Mouse (Mus musculus) stomach, embryonic 15.5 days (tissue): ENCODE results near the gene Tia1. TPM values are rescaled to one million over a fixed set of nuclear protein-coding genes. Genes with fewer than 3 reads are reported as not detected.

Source experiments
- ATAC-seq: fragments of 200-750 bp; cut with Nextera tagmentation; 2 replicates; pipeline ENCODE4 v1.8.0; 2017; ENCODE audit warnings: low read depth, moderate number of reproducible peaks, moderate TSS enrichment; ENCODE audit not compliant: insufficient read depth, low FRiP score
- H3K27ac ChIP-seq: fragments of 300-500 bp; sonication (generic); 2 replicates; pipeline ENCODE4 v1.5.1; 2015; ENCODE audit warnings: mild to moderate bottlenecking, inconsistent platforms
- H3K27me3 ChIP-seq: fragments of 300-500 bp; sonication (generic); replicated peaks from 2 replicates; pipeline ENCODE4 v1.6.1; 2015; ENCODE audit warnings: inconsistent platforms
- H3K36me3 ChIP-seq: fragments of 300-500 bp; sonication (generic); 2 replicates; pipeline ENCODE4 v1.6.1; 2015; ENCODE audit warnings: inconsistent platforms
- H3K4me1 ChIP-seq: fragments of 300-500 bp; sonication (generic); 2 replicates; pipeline ENCODE4 v1.6.1; 2015; ENCODE audit warnings: inconsistent platforms
- H3K4me2 ChIP-seq: fragments of 300-500 bp; sonication (generic); 2 replicates; pipeline ENCODE4 v1.6.1; 2015; ENCODE audit warnings: mild to moderate bottlenecking, inconsistent platforms
- H3K4me3 ChIP-seq: fragments of 300-500 bp; sonication (generic); replicated peaks from 2 replicates; pipeline ENCODE4 v1.5.1; 2015; ENCODE audit warnings: inconsistent platforms
- H3K9ac ChIP-seq: fragments of 300-500 bp; sonication (generic); 2 replicates; pipeline ENCODE4 v1.6.1; 2015; ENCODE audit warnings: inconsistent platforms
- H3K9me3 ChIP-seq: fragments of 300-500 bp; sonication (generic); 2 replicates; pipeline ENCODE4 v1.6.1; 2016; ENCODE audit warnings: inconsistent platforms
- WGBS: fragments of 180-500 bp; shearing (Covaris S2); methylation state at CpG from one replicate; pipeline ENCODE4 v1.1.7; 2015; 5-methylcytosine and 5-hydroxymethylcytosine counted together
- polyA plus RNA-seq: library from polyadenylated mRNA; unstranded; fragments of >200 nt; fragmentation: Nextera tagmentation; extraction: Ambion mirVana; gene quantifications from 2 replicates; pipeline ENCODE4 v1.2.1, GENCODE M21; 2015

Tia1 gene
- polyA plus RNA-seq, 1 experiment from 2014 or later: 158 TPM

DNA sequence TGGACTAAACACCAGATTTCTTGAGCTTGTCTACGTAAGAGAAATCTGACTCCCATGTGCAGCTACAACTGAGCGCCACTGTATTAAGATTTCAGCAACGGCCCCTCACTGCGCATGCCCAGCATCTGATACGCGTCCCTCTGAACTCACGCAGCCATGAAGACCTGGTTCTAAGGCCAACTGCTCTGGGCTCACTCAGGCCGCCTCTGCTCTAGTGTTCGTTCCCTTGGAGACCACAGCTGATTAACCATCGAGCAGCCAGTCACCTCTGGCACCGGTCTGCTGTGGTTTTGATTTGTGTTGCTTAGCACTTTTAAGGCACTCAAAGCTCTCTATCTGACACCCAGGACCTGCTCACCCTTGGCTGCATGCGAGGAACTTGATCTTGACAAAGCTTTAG, 16.7 kb upstream of the Tia1 start:
- no peak overlapping the region for H3K4me2 ChIP-seq
- ATAC-seq: no peak
- H3K9ac ChIP-seq: no peak overlapping the region
- H3K9me3 ChIP-seq: no peaks in the 10 kb centered on the region
- no peaks in the 10 kb centered on the region for H3K27me3 ChIP-seq
- no peaks in the 10 kb centered on the region for H3K4me1 ChIP-seq
- H3K36me3 ChIP-seq: peaks cover 45% of the 10 kb centered on the region
- no peak overlapping the region for H3K27ac ChIP-seq
- H3K4me3 ChIP-seq: no peak overlapping the region
- 85% methylated on average over 12 of the region's 12 CpGs for WGBS

DNA sequence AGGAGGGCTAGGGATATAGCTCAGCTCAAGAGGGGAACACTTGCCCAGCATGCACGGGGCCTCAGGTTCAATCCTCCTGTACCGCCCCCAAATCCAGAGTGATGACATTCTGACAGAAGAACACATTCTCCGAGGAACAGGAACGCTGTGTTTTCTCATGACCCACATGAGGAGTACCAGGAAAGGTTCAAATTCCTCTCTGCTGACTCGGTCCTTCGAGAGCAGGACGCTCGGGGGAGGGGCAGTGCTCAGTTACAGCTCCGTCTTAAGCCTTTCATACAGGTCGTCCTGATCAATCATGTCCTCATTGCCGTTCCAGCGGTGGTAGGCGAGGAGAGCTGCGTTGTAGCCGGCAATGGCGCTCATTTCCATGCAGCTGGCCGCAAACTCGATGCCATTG, 15.6 kb upstream of the Tia1 start:
- Histone ChIP-seq H3K4me2 (no peak overlapping the region), H3K27ac (no peak overlapping the region), H3K36me3 (peaks cover 47% of the 10 kb centered on the region), H3K4me3 (no peak overlapping the region), H3K4me1 (no peaks in the 10 kb centered on the region), H3K27me3 (no peaks in the 10 kb centered on the region), H3K9me3 (no peaks in the 10 kb centered on the region), H3K9ac (no peak overlapping the region)
- WGBS: 72% methylated on average over 18 of the region's 18 CpGs
- no peak for ATAC-seq

DNA sequence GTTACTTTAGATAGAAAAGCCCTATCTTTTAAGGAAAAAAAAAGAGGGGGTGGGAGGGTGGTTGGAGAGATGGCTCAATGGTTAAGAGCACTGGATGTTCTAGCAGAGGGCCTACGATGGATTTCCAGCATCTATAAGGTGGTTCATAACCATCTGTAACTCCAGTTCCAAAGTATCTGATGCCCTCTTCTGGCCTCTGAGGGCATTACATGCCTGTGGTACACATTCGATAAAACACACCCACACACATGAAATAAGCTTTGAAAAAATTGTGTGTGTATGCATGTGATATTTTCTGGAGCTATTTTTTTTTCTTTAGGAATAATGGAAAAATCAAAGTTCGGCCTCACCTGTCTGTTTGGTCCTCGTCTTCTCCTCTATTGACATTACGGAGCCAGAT, 12.7 kb upstream of the Tia1 start:
- Histone ChIP-seq H3K4me1 (peaks cover 3% of the 10 kb centered on the region), H3K27me3 (no peaks in the 10 kb centered on the region), H3K9me3 (no peaks in the 10 kb centered on the region), H3K4me3 (no peak overlapping the region), H3K9ac (no peak overlapping the region), H3K36me3 (peaks cover 55% of the 10 kb centered on the region), H3K4me2 (no peak overlapping the region), H3K27ac (no peak overlapping the region)
- no peak for ATAC-seq
- WGBS: 97% methylated on average over 5 of the region's 5 CpGs

DNA sequence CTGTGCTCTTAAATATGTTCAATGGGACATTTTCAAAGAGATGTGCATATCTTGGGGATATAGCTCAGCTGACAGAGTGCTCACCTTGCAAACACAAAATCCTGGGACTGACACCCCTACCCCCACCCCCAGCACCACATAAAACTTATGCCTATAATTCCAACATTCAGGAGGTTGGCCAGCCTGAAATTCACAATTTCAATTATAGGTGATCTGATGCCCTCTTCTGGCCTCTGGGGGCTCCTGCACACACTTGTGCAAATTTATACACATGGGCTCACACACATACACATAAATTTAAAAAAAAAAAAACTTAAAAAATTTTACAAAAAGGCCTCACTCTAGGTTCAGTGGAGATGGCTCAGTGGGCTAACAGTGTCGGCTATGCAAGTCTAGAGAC, 10.8 kb upstream of the Tia1 start:
- H3K4me3 ChIP-seq: no peak overlapping the region
- no peak overlapping the region for H3K9ac ChIP-seq
- no peak overlapping the region for H3K4me2 ChIP-seq
- no peak overlapping the region for H3K27ac ChIP-seq
- H3K4me1 ChIP-seq: peaks cover 7% of the 10 kb centered on the region
- H3K36me3 ChIP-seq: peaks cover 46% of the 10 kb centered on the region
- H3K27me3 ChIP-seq: no peaks in the 10 kb centered on the region
- 88% methylated on average over 1 of the region's 1 CpGs for WGBS
- H3K9me3 ChIP-seq: no peaks in the 10 kb centered on the region
- ATAC-seq: no peak

DNA sequence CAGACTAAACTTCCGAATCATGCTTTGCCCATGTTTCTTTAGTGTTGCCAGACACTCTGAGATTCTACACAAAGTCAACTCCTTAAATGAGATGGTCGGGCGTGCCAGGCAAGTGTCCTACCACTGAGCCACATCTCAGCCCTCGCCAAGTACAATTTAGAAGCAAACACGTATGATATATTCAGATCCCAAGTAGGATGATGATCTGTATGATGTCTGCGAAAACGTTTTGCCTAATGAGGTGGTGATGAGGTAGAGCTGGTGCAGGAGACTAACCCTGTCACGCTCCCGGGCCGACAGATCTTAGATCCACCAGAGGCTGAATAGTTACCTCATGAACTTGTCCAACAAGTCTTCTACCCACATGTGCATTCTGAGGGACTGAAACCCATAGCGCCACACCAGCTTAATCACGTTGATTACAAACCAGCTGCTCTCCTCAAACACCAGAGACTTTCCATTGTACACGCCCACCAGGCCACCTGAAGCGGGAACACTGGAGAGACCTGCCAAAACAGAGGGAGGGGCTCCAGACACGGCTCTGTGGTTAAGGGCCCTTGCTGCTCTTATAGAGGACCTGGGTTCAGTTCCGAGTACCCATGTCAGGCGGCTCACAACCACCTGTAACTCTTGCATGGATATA, 9.8 kb upstream of the Tia1 start:
- peaks cover 37% of the 10 kb centered on the region for H3K36me3 ChIP-seq
- ATAC-seq: no peak
- no peak overlapping the region for H3K4me3 ChIP-seq
- H3K27me3 ChIP-seq: no peaks in the 10 kb centered on the region
- peaks cover 7% of the 10 kb centered on the region for H3K4me1 ChIP-seq
- no peak overlapping the region for H3K9ac ChIP-seq
- no peaks in the 10 kb centered on the region for H3K9me3 ChIP-seq
- H3K27ac ChIP-seq: no peak overlapping the region
- WGBS: 78% methylated on average over 17 of the region's 17 CpGs
- peak overlapping the region; percentile 6; the same call in 1 of the 2 replicates for H3K4me2 ChIP-seq

DNA sequence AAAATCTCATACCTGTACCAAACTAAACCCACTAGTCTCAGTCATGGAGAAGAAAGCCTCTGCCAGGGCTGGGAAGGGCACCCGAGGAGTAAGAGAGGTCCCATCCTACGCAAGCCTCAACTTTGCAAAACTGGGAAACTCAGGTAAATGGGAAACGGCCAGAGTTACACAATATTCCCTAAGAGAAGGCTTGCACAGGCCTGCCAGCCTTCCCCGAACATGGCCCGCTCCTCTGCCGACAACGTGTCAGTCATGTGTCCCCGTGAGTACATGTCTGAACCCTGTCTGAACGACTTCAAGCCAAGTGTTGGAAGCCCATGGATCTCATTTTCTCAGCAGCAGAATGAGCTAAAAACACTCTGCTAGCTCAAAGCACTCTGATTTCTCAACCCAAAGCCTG, 9.0 kb upstream of the Tia1 start:
- Histone ChIP-seq H3K27me3 (no peaks in the 10 kb centered on the region), H3K4me1 (peaks cover 7% of the 10 kb centered on the region), H3K9me3 (no peaks in the 10 kb centered on the region), H3K36me3 (peaks cover 33% of the 10 kb centered on the region), H3K4me3 (peak overlapping the region; percentile 89; the same call in 1 of the 2 replicates), H3K4me2 (peak overlapping the region; percentile 81), H3K9ac (no peak overlapping the region), H3K27ac (peak overlapping the region; percentile 27; the same call in 1 of the 2 replicates)
- WGBS: 81% methylated on average over 9 of the region's 9 CpGs
- no peak for ATAC-seq

DNA sequence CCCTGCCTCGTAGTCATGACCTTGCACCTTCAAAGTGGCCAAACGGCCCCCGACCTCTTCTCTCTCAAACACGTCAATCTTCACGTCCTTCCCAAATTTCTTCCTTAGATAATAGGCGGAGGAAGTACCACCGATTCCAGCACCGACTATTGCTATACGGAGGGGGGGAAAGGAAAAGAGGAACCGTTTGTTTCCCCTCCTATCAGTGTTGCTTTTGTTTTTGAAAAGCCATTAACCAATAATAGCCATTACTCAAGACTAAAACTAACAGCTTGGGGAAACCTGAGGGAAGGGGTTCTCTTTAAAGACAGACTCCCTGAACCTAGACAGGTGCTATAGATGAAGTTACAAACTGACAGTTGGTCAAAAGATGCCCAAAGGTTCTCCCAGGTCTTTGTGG, 8.1 kb upstream of the Tia1 start:
- Histone ChIP-seq H3K4me3 (peak overlapping the region; percentile 89), H3K9me3 (no peaks in the 10 kb centered on the region), H3K9ac (no peak overlapping the region), H3K4me1 (peaks cover 7% of the 10 kb centered on the region), H3K4me2 (peak overlapping the region; percentile 81), H3K27ac (peak overlapping the region; percentile 94; the same call in 1 of the 2 replicates), H3K36me3 (peaks cover 24% of the 10 kb centered on the region), H3K27me3 (no peaks in the 10 kb centered on the region)
- 17% methylated on average over 10 of the region's 10 CpGs for WGBS
- ATAC-seq: no peak

DNA sequence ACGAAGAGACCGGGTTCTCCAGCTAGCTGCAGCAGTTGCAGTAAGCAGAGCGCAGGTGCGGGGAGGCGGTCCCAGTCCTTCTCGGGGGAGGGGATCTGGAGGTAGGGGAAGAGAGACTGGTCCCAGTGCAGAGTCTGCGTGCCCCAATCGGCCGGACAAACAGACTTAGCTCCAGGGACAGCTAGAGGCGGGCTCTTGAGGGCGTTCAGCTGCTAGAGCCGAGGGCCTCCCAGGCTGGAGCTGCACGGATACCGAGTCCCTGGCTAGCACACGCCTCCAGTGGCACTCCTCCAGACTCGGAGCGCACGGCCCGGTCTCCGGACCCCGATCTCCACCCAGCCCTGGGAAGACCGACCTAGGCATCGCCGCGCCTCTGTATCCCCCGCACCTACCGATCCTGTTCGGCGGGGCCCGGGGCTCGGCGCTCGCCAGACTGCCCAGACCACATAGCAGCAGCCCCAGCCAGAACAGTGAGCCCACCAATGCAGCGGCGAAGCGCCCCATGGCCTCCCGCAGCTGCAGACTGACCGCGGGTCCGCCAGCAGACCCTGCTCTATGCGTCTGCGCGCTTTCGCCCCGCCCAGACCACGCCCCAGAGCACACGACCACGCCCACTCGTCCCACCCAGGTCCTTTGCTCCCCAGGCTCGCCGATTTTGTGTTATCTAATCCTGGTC, 7.3 kb upstream of the Tia1 start, which contains the start of gene Pcyox1:
Gene Pcyox1, minus strand, starts transcription at position 574 of the 676 bp plus-strand sequence.
- WGBS: under 1% methylated on average over 51 of the region's 51 CpGs
- Histone ChIP-seq H3K27ac (peak within 1 kb of the TSS; percentile 94), H3K27me3 (no peaks in the 10 kb centered on the region), H3K4me2 (peak within 1 kb of the TSS; percentile 81), H3K36me3 (peaks cover 16% of the 10 kb centered on the region), H3K4me1 (peaks cover 7% of the 10 kb centered on the region), H3K9me3 (no peaks in the 10 kb centered on the region), H3K9ac (peak within 1 kb of the TSS; percentile 75), H3K4me3 (peak within 1 kb of the TSS; percentile 89)
- peak; percentile 92 for ATAC-seq

DNA sequence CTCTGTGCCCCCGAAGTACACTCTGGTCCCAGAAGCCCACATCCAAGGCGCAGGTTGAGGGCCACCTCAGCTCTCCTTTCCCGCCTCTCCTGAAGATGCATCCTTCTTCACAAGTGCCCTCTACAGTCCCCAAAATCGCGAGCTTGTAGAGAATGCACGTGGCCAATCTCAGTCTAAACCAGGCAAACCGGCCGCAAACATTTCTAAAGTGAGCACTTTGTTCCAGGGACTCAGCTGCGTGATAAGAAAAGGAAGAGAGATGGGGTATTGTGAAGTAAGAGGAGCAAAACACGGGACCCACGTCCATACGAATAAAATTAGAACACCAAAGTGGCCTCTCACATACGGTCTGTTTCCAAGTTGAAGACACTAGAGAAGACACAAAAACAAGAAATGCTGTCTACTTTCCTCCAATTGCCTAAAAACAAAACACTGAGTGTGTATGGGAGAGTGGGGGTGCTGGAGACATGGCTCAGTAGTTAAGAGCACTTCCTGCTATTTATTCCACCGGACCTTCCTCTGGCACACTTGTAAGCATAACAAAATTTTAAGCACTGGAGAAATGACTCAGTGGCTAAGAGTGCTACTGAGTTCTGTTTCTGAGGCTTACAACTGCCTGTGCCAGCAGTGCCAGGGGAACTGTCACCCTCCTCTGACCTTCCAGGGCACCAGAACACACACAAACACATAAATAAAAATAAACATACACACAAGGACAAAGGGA, 6.6 kb upstream of the Tia1 start:
- ATAC-seq: peak; percentile 8; the same call in 1 of the 2 replicates
- Histone ChIP-seq H3K27ac (peak overlapping the region; percentile 76), H3K4me2 (peak overlapping the region; percentile 81), H3K27me3 (no peaks in the 10 kb centered on the region), H3K4me1 (peaks cover 7% of the 10 kb centered on the region), H3K9me3 (no peaks in the 10 kb centered on the region), H3K4me3 (peak overlapping the region; percentile 89), H3K36me3 (0 out of 2 replicates have a peak, but pooled peaks cover 9% of the 10 kb centered on the region), H3K9ac (peak overlapping the region; percentile 75; the same call in 1 of the 2 replicates)
- WGBS: 5% methylated on average over 14 of the region's 14 CpGs

DNA sequence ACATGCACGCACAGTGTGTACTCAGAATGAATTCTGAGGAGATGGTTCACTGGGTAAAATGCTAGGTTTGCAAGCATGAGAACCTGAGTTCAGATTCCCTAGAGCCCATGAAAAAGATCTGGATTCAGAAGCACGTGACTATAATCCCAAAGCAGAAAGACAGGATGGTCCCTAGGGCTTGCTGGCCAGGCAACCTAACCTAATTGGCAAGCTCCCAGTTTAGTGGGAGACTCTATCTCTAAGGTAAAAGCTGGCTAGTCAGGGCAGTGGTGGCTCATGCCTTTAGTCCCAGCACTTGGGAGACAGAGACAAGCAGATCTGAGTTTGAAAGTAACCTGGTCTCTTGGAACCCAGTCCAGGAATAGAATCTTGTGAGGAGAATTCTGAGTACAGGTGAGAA, 5.0 kb upstream of the Tia1 start:
- no peaks in the 10 kb centered on the region for H3K27me3 ChIP-seq
- WGBS: 79% methylated on average over 2 of the region's 2 CpGs
- H3K4me2 ChIP-seq: no peak overlapping the region
- no peak overlapping the region for H3K9ac ChIP-seq
- no peak for ATAC-seq
- H3K4me1 ChIP-seq: peaks cover 7% of the 10 kb centered on the region
- no peaks in the 10 kb centered on the region for H3K9me3 ChIP-seq
- H3K27ac ChIP-seq: no peak overlapping the region
- H3K36me3 ChIP-seq: 0 out of 2 replicates have a peak, but pooled peaks cover 3% of the 10 kb centered on the region
- H3K4me3 ChIP-seq: no peak overlapping the region

DNA sequence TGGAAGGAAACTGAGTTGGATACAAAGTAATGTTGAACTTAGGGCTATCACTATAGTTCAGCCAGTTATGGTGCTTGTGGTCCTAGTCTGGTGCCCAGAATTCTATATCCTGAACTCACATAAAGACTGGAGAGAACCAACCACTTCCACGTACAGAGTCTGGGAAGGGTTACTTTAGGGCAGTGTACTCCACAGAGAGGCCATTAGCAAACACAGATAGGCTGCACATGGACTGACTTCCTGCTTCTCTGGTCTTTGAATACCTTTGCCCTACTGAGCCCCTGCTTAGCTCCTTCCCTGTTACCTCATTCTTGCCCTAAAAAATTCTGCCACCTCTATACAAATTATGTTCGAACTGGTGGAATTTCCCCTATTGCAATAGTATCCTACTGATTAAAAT, 4.0 kb upstream of the Tia1 start:
- H3K9ac ChIP-seq: no peak overlapping the region
- H3K27ac ChIP-seq: no peak overlapping the region
- H3K4me1 ChIP-seq: peaks cover 4% of the 10 kb centered on the region
- no peaks in the 10 kb centered on the region for H3K27me3 ChIP-seq
- H3K4me2 ChIP-seq: no peak overlapping the region
- H3K4me3 ChIP-seq: no peak overlapping the region
- H3K9me3 ChIP-seq: no peaks in the 10 kb centered on the region
- 68% methylated on average over 2 of the region's 2 CpGs for WGBS
- no peaks in the 10 kb centered on the region for H3K36me3 ChIP-seq
- no peak for ATAC-seq

DNA sequence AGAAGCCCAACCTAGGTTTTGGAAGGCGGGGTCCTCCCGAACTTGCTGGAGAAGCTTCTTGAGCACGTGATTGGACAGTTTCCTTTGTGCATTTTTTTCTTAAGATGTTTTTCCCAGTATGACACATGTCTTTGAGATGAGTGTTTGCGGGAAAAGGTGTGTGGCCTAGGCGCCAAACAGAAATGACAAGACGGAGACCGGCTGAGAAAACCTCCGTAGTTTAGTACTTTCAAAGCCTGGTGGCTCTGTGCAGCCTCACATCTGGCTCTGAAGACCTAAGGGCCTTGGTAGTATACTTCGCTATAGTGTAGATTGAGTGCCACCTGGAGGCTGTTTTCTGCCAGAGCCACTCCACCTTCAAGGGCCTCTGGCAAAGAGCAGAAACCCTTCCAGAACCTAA, 3.0 kb upstream of the Tia1 start:
- Histone ChIP-seq H3K36me3 (no peaks in the 10 kb centered on the region), H3K9ac (no peak overlapping the region), H3K27me3 (no peaks in the 10 kb centered on the region), H3K27ac (peak overlapping the region; percentile 16; the same call in 1 of the 2 replicates), H3K4me3 (peak overlapping the region; percentile 19; the same call in 1 of the 2 replicates), H3K4me1 (peaks cover 4% of the 10 kb centered on the region; the same call in 1 of the 2 replicates), H3K4me2 (peak overlapping the region; percentile 44), H3K9me3 (no peaks in the 10 kb centered on the region)
- 2% methylated on average over 9 of the region's 9 CpGs for WGBS
- ATAC-seq: peak; percentile 51
